11 mouse cellular contexts compared by ENCODE assay signal in the genomic region with DNA sequence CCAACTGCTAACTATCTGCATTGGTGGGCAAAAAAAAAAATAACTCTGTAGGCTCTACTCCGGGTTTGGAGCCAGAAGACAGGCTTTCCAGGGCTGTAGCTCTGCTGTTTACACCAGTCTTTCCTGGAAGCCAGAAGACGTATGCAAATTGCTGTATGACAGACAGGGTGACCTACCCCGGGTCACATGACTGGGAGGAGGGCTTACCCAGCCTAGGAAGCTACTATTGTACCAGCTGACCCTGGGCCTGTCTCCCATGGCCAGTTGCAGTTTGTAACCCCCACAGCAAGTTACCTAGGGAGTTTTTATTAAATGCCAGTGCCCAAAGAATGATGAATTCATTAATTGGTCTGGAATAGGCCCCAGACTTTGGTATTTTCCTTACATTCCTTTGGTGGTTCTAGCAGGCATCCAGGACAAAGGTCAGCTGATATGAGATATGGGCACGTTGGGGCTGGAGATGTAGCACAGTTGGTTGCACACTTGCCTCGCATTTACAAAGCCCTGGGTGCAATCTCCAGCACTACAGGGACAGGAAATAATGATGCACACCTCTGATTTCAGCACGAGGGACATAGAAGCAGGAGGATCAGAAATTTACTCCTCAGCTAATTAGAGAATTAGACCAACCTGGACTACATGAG. TPM values are rescaled to one million over a fixed set of nuclear protein-coding genes. Genes with fewer than 3 reads are reported as not detected.
A peak's percentile ranks its signal among the peaks of the same experiment; 100 is the strongest.
DNase-seq lines count a peak whose midpoint lies in the region; ATAC-seq and TF ChIP-seq lines count a peak whose summit lies in the region.
"Had no signal": no experiment of that assay in that cellular context is flagged by ENCODE, and none has a peak within 500 bp of the region (broad histone marks: within the 10 kb centered on the region; RNA-seq: fewer than 3 reads in every experiment).

No protein-coding gene starts in this region.

- WGBS in heart, adult 2 months = 30% methylated on average over 6 of the region's 6 CpGs
- 78% methylated on average over 6 of the region's 6 CpGs for WGBS in midbrain, embryonic 13.5 days
- 80% methylated on average over 6 of the region's 6 CpGs for WGBS in midbrain, embryonic 11.5 days
- 51% methylated on average over 6 of the region's 6 CpGs for WGBS in kidney, postnatal 0 days
- WGBS in stomach, embryonic 16.5 days = 53% methylated on average over 6 of the region's 6 CpGs

- H3K9me3 ChIP-seq in midbrain, embryonic 13.5 days = no peaks in the 10 kb centered on the region
- no peaks in the 10 kb centered on the region for H3K9me3 ChIP-seq in midbrain, embryonic 11.5 days (ENCODE audit: control insufficient read depth, low read length)
- H3K9me3 ChIP-seq in kidney, postnatal 0 days (replicated peaks; ENCODE audit: low read length) = no peaks in the 10 kb centered on the region
- H3K9me3 ChIP-seq in stomach, embryonic 16.5 days (replicated peaks; ENCODE audit: control insufficient read depth, low read length) = no peaks in the 10 kb centered on the region
- H3K9me3 ChIP-seq: liver, embryonic 13.5 days; neural tube, embryonic 12.5 days had no signal

- H3K9ac ChIP-seq in heart, adult 2 months (ENCODE audit: low read depth, low read length) = no peak overlapping the region
- no peak overlapping the region for H3K9ac ChIP-seq in midbrain, embryonic 13.5 days (replicated peaks)
- no peak overlapping the region for H3K9ac ChIP-seq in midbrain, embryonic 11.5 days (ENCODE audit: low read length)
- no peak overlapping the region for H3K9ac ChIP-seq in kidney, postnatal 0 days (ENCODE audit: low read depth, low read length)
- no peak overlapping the region for H3K9ac ChIP-seq in stomach, embryonic 16.5 days (ENCODE audit: low read length)
- H3K9ac ChIP-seq: liver, embryonic 13.5 days; neural tube, embryonic 12.5 days had no signal

- no peaks in the 10 kb centered on the region for H3K79me2 ChIP-seq in heart, adult 2 months (replicated peaks; ENCODE audit: control insufficient read depth, insufficient read depth, low read length)

- H3K27me3 ChIP-seq in heart, adult 2 months (ENCODE audit: control insufficient read depth, insufficient read depth, low read length) = no peaks in the 10 kb centered on the region
- H3K27me3 ChIP-seq in midbrain, embryonic 13.5 days = no peaks in the 10 kb centered on the region
- H3K27me3 ChIP-seq in midbrain, embryonic 11.5 days (ENCODE audit: control insufficient read depth, insufficient read depth, low read length) = no peaks in the 10 kb centered on the region
- no peaks in the 10 kb centered on the region for H3K27me3 ChIP-seq in kidney, postnatal 0 days (ENCODE audit: insufficient read depth, low read length)
- no peaks in the 10 kb centered on the region for H3K27me3 ChIP-seq in stomach, embryonic 16.5 days (ENCODE audit: control insufficient read depth, insufficient read depth, low read length)
- H3K27me3 ChIP-seq: liver, embryonic 13.5 days; neural tube, embryonic 12.5 days had no signal

- no peak overlapping the region for H3K4me3 ChIP-seq in heart, adult 2 months
- no peak overlapping the region for H3K4me3 ChIP-seq in midbrain, embryonic 13.5 days (replicated peaks)
- H3K4me3 ChIP-seq in midbrain, embryonic 11.5 days (ENCODE audit: low read depth, low read length) = no peak overlapping the region
- no peak overlapping the region for H3K4me3 ChIP-seq in kidney, postnatal 0 days (replicated peaks; ENCODE audit: low read depth, low read length)
- H3K4me3 ChIP-seq in stomach, embryonic 16.5 days (replicated peaks; ENCODE audit: low read length) = no peak overlapping the region
- H3K4me3 ChIP-seq: liver, embryonic 13.5 days; neural tube, embryonic 12.5 days had no signal

- no peak overlapping the region for H3K4me2 ChIP-seq in midbrain, embryonic 13.5 days (replicated peaks)
- no peak overlapping the region for H3K4me2 ChIP-seq in midbrain, embryonic 11.5 days
- no peak overlapping the region for H3K4me2 ChIP-seq in kidney, postnatal 0 days (ENCODE audit: low read length)
- H3K4me2 ChIP-seq in stomach, embryonic 16.5 days (ENCODE audit: low read depth, low read length) = no peak overlapping the region
- H3K4me2 ChIP-seq: liver, embryonic 13.5 days; neural tube, embryonic 12.5 days had no signal

- intact Hi-C loops in heart, adult 2 months (cut with DNase I) = loop anchor here (2.0 kb wide), 1 partner anchor 51 kb away; a partner anchor contains a TSS

- H3K4me1 ChIP-seq in heart, adult 2 months (ENCODE audit: control insufficient read depth, insufficient read depth, low read length) = peaks cover 15% of the 10 kb centered on the region
- peaks cover 37% of the 10 kb centered on the region for H3K4me1 ChIP-seq in midbrain, embryonic 13.5 days (replicated peaks)
- peaks cover 15% of the 10 kb centered on the region for H3K4me1 ChIP-seq in midbrain, embryonic 11.5 days (ENCODE audit: control insufficient read depth, insufficient read depth, low read length)
- H3K4me1 ChIP-seq in kidney, postnatal 0 days (replicated peaks; ENCODE audit: insufficient read depth, low read length) = peaks cover 14% of the 10 kb centered on the region
- H3K4me1 ChIP-seq in stomach, embryonic 16.5 days (ENCODE audit: control insufficient read depth, insufficient read depth, low read length) = 0 out of 2 replicates have a peak, but pooled peaks cover 9% of the 10 kb centered on the region

- DNase-seq in heart, adult 2 months = no peak
- no peak for DNase-seq in heart, adult 9 months (ENCODE audit: low spot score in 2 of 2)
- no peak for DNase-seq in midbrain, embryonic 11.5 days (ENCODE audit: low spot score, missing footprints)
- DNase-seq in kidney, postnatal 0 days (ENCODE audit: low spot score) = no peak
- DNase-seq in embryo, embryonic 10.5 days (ENCODE audit: low spot score) = no peak
- no peak for DNase-seq in left cerebral cortex, adult 9 months (ENCODE audit: low spot score in 2 of 2)
- DNase-seq: adrenal gland, postnatal 36 days; liver, embryonic 13.5 days had no signal

- peaks cover 8% of the 10 kb centered on the region for H3K36me3 ChIP-seq in heart, adult 2 months (ENCODE audit: control insufficient read depth, insufficient read depth, low read length)
- H3K36me3 ChIP-seq in midbrain, embryonic 13.5 days = peaks cover 34% of the 10 kb centered on the region
- peaks cover 11% of the 10 kb centered on the region for H3K36me3 ChIP-seq in midbrain, embryonic 11.5 days (ENCODE audit: control insufficient read depth, insufficient read depth, low read length)
- peaks cover 12% of the 10 kb centered on the region for H3K36me3 ChIP-seq in kidney, postnatal 0 days (ENCODE audit: insufficient read depth, low read length)
- peaks cover 3% of the 10 kb centered on the region; the same call in 1 of the 2 replicates for H3K36me3 ChIP-seq in stomach, embryonic 16.5 days (ENCODE audit: control insufficient read depth, insufficient read depth, low read length)

- no peak for TF ChIP-seq CTCF in heart, adult 2 months (IDR thresholded peaks at IDR 0.05)
- no peak for TF ChIP-seq CTCF in kidney, postnatal 0 days (IDR thresholded peaks at IDR 0.05; ENCODE audit: low read depth)

- peak overlapping the region; percentile 15; the same call in 1 of the 2 replicates for H3K27ac ChIP-seq in heart, adult 2 months
- peak overlapping the region; percentile 87; the same call in 1 of the 2 replicates for H3K27ac ChIP-seq in midbrain, embryonic 13.5 days
- no peak overlapping the region for H3K27ac ChIP-seq in midbrain, embryonic 11.5 days (ENCODE audit: low read depth, low read length)
- H3K27ac ChIP-seq in kidney, postnatal 0 days = peak overlapping the region; percentile 3; the same call in 1 of the 2 replicates
- H3K27ac ChIP-seq in stomach, embryonic 16.5 days (ENCODE audit: low read length) = 0 out of 2 replicates have a peak overlapping the region, but pooled peaks have one; percentile 24
- H3K27ac ChIP-seq: liver, embryonic 13.5 days; neural tube, embryonic 12.5 days had no signal

- TF ChIP-seq EP300 in heart, adult 2 months (IDR thresholded peaks at IDR 0.05; ENCODE audit: insufficient read depth, low read depth, low read length) = no peak

- TF ChIP-seq POLR2A in heart, adult 2 months (IDR thresholded peaks at IDR 0.05; ENCODE audit: insufficient read depth, low read depth, low read length) = no peak

- ATAC-seq in midbrain, embryonic 13.5 days = no peak
- ATAC-seq in midbrain, embryonic 11.5 days (ENCODE audit: low FRiP score) = no peak
- ATAC-seq in kidney, postnatal 0 days (replicated peaks; ENCODE audit: low FRiP score, low read depth) = peak; percentile 65; the same call in 1 of the 2 replicates
- no peak; the same call in 1 of the 2 replicates for ATAC-seq in stomach, embryonic 16.5 days (ENCODE audit: insufficient read depth, low FRiP score)

RNA-seq across cellular contexts. Expression of a gene that starts 52.0 kb away (rescaled TPM):
- 10 to 100 TPM; 12.8 to 15.8 TPM for total RNA-seq in heart, adult 2 months (2021)
- polyA plus RNA-seq in heart, adult 2 months (2012; rRNA removed) = 10.5 and 17.0 TPM in 2 replicates
- 14.4 and 14.6 TPM in 2 replicates for polyA plus RNA-seq in midbrain, embryonic 13.5 days (2015; fragmentation: Nextera tagmentation; extraction: Ambion mirVana)
- polyA plus RNA-seq in midbrain, embryonic 11.5 days (2014; fragmentation: Nextera tagmentation; extraction: Ambion mirVana) = 9.5 TPM in 2 replicates
- polyA plus RNA-seq in kidney, postnatal 0 days (2015; fragmentation: Nextera tagmentation; extraction: Ambion mirVana) = 4.5 and 5.5 TPM in 2 replicates
- 7.6 and 7.8 TPM in 2 replicates for polyA plus RNA-seq in stomach, embryonic 16.5 days (2015; fragmentation: Nextera tagmentation; extraction: Ambion mirVana)
